Mouse (Mus musculus) bone marrow, adult 2 months (tissue): ENCODE measurements around the gene Gm29797.

Source experiments
- CTCF ChIP-seq: fragments of 200-500 bp; IDR thresholded peaks from 2 replicates; pipeline ENCODE4 v1.5.1; 2011; ENCODE audit warnings: low read length, control low read depth; ENCODE audit not compliant: control insufficient read depth, insufficient read depth
- POLR2A ChIP-seq: fragments of 200-500 bp; IDR thresholded peaks from 2 replicates; pipeline ENCODE4 v1.6.1; 2011; ENCODE audit warnings: low read depth, mild to moderate bottlenecking, control low read depth, low read length, borderline replicate concordance; ENCODE audit not compliant: control insufficient read depth

GRCm38 (mm10) chr2:181671984-181672383 is 15.2 kb downstream of the Gm29797 start:
- TF ChIP-seq CTCF (no peak), POLR2A (no peak)
